Mouse (Mus musculus): ENCODE data around the gene Naa16.

Naa16 gene

GRCm38 (mm10) chr14:79275441-79275840 lies 115.1 kb downstream of the Naa16 start:
- DNase-seq (ENCODE audit: low read depth, low spot score) = no peak
